Mouse (Mus musculus) spleen, adult 2 months (tissue): ENCODE measurements around the gene Hoxa3.

Source experiments
- CTCF ChIP-seq: fragments of 200-500 bp; IDR thresholded peaks from 2 replicates; pipeline ENCODE4 v1.5.1; 2011; ENCODE audit warnings: mild to moderate bottlenecking, inconsistent platforms; ENCODE audit not compliant: insufficient read depth, insufficient read length, insufficient replicate concordance; ENCODE audit errors: extremely low read depth
- POLR2A ChIP-seq: fragments of 200-500 bp; IDR thresholded peaks from 2 replicates; pipeline ENCODE4 v1.6.1; 2011; ENCODE audit warnings: low read depth, low read length, inconsistent platforms

- TF ChIP-seq POLR2A (no peak), CTCF (no peak)
These were observed 56.5 kb downstream of the Hoxa3 start for GRCm38 (mm10) chr6:52156551-52157200.
